Mouse (Mus musculus) liver, adult 2 months (tissue): ENCODE results near the gene Marcksl1. TPM values are rescaled to one million over a fixed set of nuclear protein-coding genes. Genes with fewer than 3 reads are reported as not detected.

ENCODE experiments used
- DNase-seq: peaks from one replicate; pipeline ENCODE4 v3.0.0-alpha.2; 2011; ENCODE audit warnings: low read depth, low spot score; ENCODE audit errors: extremely low read depth
- H3K27ac ChIP-seq: fragments of 200-500 bp; replicated peaks from 2 replicates; pipeline ENCODE4 v1.5.1; 2012; ENCODE audit warnings: low read depth, mild to moderate bottlenecking, control low read depth, inconsistent platforms, low read length; ENCODE audit not compliant: insufficient read depth
- H3K27me3 ChIP-seq: fragments of 200-500 bp; 2 replicates; pipeline ENCODE4 v1.6.1; 2012; ENCODE audit warnings: mild to moderate bottlenecking, moderate library complexity, low read length, inconsistent platforms; ENCODE audit not compliant: control insufficient read depth, insufficient read depth
- H3K36me3 ChIP-seq: fragments of 200-500 bp; 2 replicates; pipeline ENCODE4 v1.6.1; 2012; ENCODE audit warnings: low read length, inconsistent platforms; ENCODE audit not compliant: control insufficient read depth, insufficient read depth
- H3K4me1 ChIP-seq: fragments of 200-500 bp; 2 replicates; pipeline ENCODE4 v1.6.1; 2011; ENCODE audit warnings: low read length; ENCODE audit not compliant: control insufficient read depth, insufficient read depth
- H3K4me3 ChIP-seq: fragments of 200-500 bp; 2 replicates; pipeline ENCODE4 v1.5.1; 2011; ENCODE audit warnings: low read depth, mild to moderate bottlenecking, control low read depth, low read length, moderate library complexity; ENCODE audit not compliant: insufficient read depth
- H3K79me2 ChIP-seq: fragments of 200-500 bp; 2 replicates; pipeline ENCODE4 v1.6.1; 2012; ENCODE audit warnings: inconsistent platforms, mild to moderate bottlenecking, low read length, moderate library complexity; ENCODE audit not compliant: control insufficient read depth, insufficient read depth
- H3K9ac ChIP-seq: fragments of 200-500 bp; 2 replicates; pipeline ENCODE4 v1.6.1; 2012; ENCODE audit warnings: low read depth, mild to moderate bottlenecking, control low read depth, inconsistent platforms, low read length
- CTCF ChIP-seq: fragments of 200-500 bp; IDR thresholded peaks from 2 replicates; pipeline ENCODE4 v1.5.1; 2011; ENCODE audit warnings: low read depth, low read length, control low read depth
- POLR2A ChIP-seq: fragments of 200-500 bp; IDR thresholded peaks from 2 replicates; pipeline ENCODE4 v1.6.1; 2011; ENCODE audit warnings: low read length, control low read depth; ENCODE audit not compliant: insufficient read depth; ENCODE audit errors: extremely low read depth
- WGBS: fragments of 180-500 bp; shearing (Covaris S2); methylation state at CpG from one replicate; pipeline ENCODE4 v1.1.7; 2018; 5-methylcytosine and 5-hydroxymethylcytosine counted together
- polyA plus RNA-seq: library from polyadenylated mRNA; depleted of rRNA; stranded (reverse); fragments of >200 nt; gene quantifications from 2 replicates; pipeline ENCODE4 v1.2.3, GENCODE M21; 2012; rRNA removed
- total RNA-seq: library from RNA; depleted of rRNA; stranded (reverse); fragments of >200 nt; gene quantifications from 2 replicates; pipeline ENCODE4 v1.2.3, GENCODE M21; 2014; rRNA removed

The Marcksl1 gene
- total and polyA plus RNA-seq, 2 experiments, result 5.3 to 11.1 TPM

DNA sequence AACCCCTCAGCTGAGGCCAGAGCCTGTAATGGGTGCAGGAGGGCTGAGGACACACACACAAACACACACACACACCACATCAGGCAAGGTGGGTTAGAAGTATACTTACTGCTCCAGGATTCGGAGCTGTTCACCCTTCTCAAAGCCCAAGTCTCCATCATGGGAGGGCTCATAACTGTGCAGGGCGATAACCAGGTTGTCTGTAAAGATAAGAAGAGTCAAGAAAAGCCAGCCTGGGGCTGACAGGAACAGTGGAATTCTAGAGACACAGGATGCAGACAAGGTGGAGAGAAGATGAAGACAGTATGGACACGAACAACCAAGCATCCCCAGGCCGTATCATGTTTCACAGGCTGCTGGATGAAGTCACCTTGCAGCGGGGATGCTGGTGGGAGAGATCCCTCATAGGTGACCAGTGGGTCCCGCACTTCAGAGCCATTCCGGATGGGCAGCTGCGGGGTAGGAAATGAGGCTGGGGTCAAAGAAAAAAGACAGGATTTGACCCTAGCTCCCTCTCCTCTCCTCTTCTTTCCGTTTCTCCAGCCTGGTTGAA lies 44.0 kb downstream of the Marcksl1 start:
- WGBS, result 84% methylated on average over 9 of the region's 9 CpGs
- TF ChIP-seq CTCF (no peak), POLR2A (no peak)
- Histone ChIP-seq H3K79me2 (no peaks in the 10 kb centered on the region), H3K4me1 (peaks cover 7% of the 10 kb centered on the region), H3K27me3 (no peaks in the 10 kb centered on the region), H3K36me3 (no peaks in the 10 kb centered on the region), H3K27ac (0 out of 2 replicates have a peak overlapping the region, but pooled peaks have one; percentile 46), H3K4me3 (no peak overlapping the region), H3K9ac (peak overlapping the region; percentile 64; the same call in 1 of the 2 replicates)
- DNase-seq, result no peak

- Histone ChIP-seq H3K79me2 (no peaks in the 10 kb centered on the region), H3K27me3 (no peaks in the 10 kb centered on the region), H3K4me3 (no peak overlapping the region), H3K36me3 (no peaks in the 10 kb centered on the region), H3K27ac (no peak overlapping the region), H3K4me1 (peaks cover 7% of the 10 kb centered on the region), H3K9ac (no peak overlapping the region)
- TF ChIP-seq POLR2A (no peak), CTCF (no peak)
- no peak for DNase-seq
- whole genome bisulfite sequencing, result 92% methylated on average over 12 of the region's 12 CpGs
Observed at GRCm38 (mm10) chr4:129558321-129558955, 45.1 kb downstream of the Marcksl1 start.

GRCm38 (mm10) chr4:129561184-129561583 lies 47.8 kb downstream of the Marcksl1 start:
- no peak overlapping the region for H3K4me3 ChIP-seq
- peaks cover 6% of the 10 kb centered on the region for H3K4me1 ChIP-seq
- no peaks in the 10 kb centered on the region for H3K36me3 ChIP-seq
- WGBS, result 58% methylated on average over 5 of the region's 5 CpGs
- H3K9ac ChIP-seq, result no peak overlapping the region
- TF ChIP-seq CTCF (no peak), POLR2A (no peak)
- no peaks in the 10 kb centered on the region for H3K27me3 ChIP-seq
- no peak overlapping the region for H3K27ac ChIP-seq
- H3K79me2 ChIP-seq, result no peaks in the 10 kb centered on the region
- no peak for DNase-seq

- Histone ChIP-seq H3K9ac (no peak overlapping the region), H3K79me2 (no peaks in the 10 kb centered on the region), H3K4me3 (no peak overlapping the region), H3K27me3 (no peaks in the 10 kb centered on the region), H3K36me3 (no peaks in the 10 kb centered on the region), H3K27ac (no peak overlapping the region), H3K4me1 (no peaks in the 10 kb centered on the region)
- TF ChIP-seq POLR2A, result no peak
- DNase-seq, result no peak
- WGBS, result 53% methylated on average over 8 of the region's 8 CpGs
Observed at GRCm38 (mm10) chr4:129563718-129564117, 50.3 kb downstream of the Marcksl1 start.

DNA sequence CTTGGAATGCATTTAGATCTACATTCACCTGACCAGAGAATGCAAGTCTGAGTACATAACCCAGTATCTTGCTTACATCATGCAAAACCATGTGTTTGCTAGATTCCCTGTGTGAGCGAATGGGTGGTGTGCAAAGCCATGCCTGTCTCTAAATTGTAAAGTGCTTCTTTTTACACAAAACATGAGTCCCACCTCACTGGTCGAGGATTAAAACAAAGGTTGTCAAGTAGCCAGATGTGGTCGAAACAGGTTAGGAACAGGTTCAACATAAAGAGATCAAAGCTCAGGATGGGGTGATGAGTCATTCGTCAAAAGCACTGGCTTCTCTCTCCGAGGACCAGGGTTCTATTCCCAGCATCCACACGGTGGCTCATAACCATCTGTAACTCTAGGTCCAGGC lies 51.8 kb downstream of the Marcksl1 start:
- no peak overlapping the region for H3K4me3 ChIP-seq
- H3K36me3 ChIP-seq, result no peaks in the 10 kb centered on the region
- 87% methylated on average over 6 of the region's 6 CpGs for WGBS
- H3K27me3 ChIP-seq, result no peaks in the 10 kb centered on the region
- H3K27ac ChIP-seq, result no peak overlapping the region
- TF ChIP-seq POLR2A (no peak), CTCF (no peak)
- no peaks in the 10 kb centered on the region for H3K79me2 ChIP-seq
- H3K9ac ChIP-seq, result no peak overlapping the region
- no peak for DNase-seq
- no peaks in the 10 kb centered on the region for H3K4me1 ChIP-seq

Other genes with a start within 250 kb of the Marcksl1 start
- gene Sync, start 226.0 kb upstream of the Marcksl1 start, total RNA-seq, result not detected in 2 replicates
- 0.04 and 0.05 TPM in 2 replicates for gene Sync, start 226.0 kb upstream of the Marcksl1 start, polyA plus RNA-seq
- gene Rbbp4, start 178.2 kb upstream of the Marcksl1 start, total RNA-seq, result 40.3 and 47.2 TPM in 2 replicates
- gene Rbbp4, start 178.2 kb upstream of the Marcksl1 start, polyA plus RNA-seq, result 15.1 and 17.2 TPM in 2 replicates
- 24.7 and 32.8 TPM in 2 replicates for gene Zbtb8os, start 177.9 kb upstream of the Marcksl1 start, total RNA-seq
- gene Zbtb8os, start 177.9 kb upstream of the Marcksl1 start, polyA plus RNA-seq, result 14.7 and 16.7 TPM in 2 replicates
- 1.3 and 1.7 TPM in 2 replicates for gene Zbtb8a, start 135.5 kb upstream of the Marcksl1 start, total RNA-seq
- 1.6 and 1.7 TPM in 2 replicates for gene Zbtb8a, start 135.5 kb upstream of the Marcksl1 start, polyA plus RNA-seq
- 0.07 TPM in 1 of 2 replicates, not detected in the other for gene Zbtb8b, start 72.7 kb upstream of the Marcksl1 start, total RNA-seq
- 0.04 TPM in 1 of 2 replicates, not detected in the other for gene Zbtb8b, start 72.7 kb upstream of the Marcksl1 start, polyA plus RNA-seq
- 22.1 and 26.6 TPM in 2 replicates for gene Bsdc1, start 52.0 kb upstream of the Marcksl1 start, total RNA-seq
- 14.5 and 19.3 TPM in 2 replicates for gene Bsdc1, start 52.0 kb upstream of the Marcksl1 start, polyA plus RNA-seq
- gene Tssk3, start 22.6 kb upstream of the Marcksl1 start, total RNA-seq, result not detected in 2 replicates
- not detected in 2 replicates for gene Tssk3, start 22.6 kb upstream of the Marcksl1 start, polyA plus RNA-seq
- not detected in 2 replicates for gene Fam229a, start 22.4 kb upstream of the Marcksl1 start, total RNA-seq
- gene Fam229a, start 22.4 kb upstream of the Marcksl1 start, polyA plus RNA-seq, result 0.38 TPM in 1 of 2 replicates, not detected in the other
- 16.8 and 20.5 TPM in 2 replicates for gene Hdac1, start 29.1 kb downstream of the Marcksl1 start, total RNA-seq
- 15.8 and 18.1 TPM in 2 replicates for gene Hdac1, start 29.1 kb downstream of the Marcksl1 start, polyA plus RNA-seq
- 0.92 and 1.1 TPM in 2 replicates for gene Lck, start 60.1 kb downstream of the Marcksl1 start, total RNA-seq
- 1.7 and 1.9 TPM in 2 replicates for gene Lck, start 60.1 kb downstream of the Marcksl1 start, polyA plus RNA-seq
- gene Fam167b, start 65.0 kb downstream of the Marcksl1 start, total RNA-seq, result 11.8 and 14.4 TPM in 2 replicates
- 17.5 and 20.3 TPM in 2 replicates for gene Fam167b, start 65.0 kb downstream of the Marcksl1 start, polyA plus RNA-seq
- gene Eif3i, start 87.1 kb downstream of the Marcksl1 start, total RNA-seq, result 170 and 204 TPM in 2 replicates
- gene Eif3i, start 87.1 kb downstream of the Marcksl1 start, polyA plus RNA-seq, result 186 and 205 TPM in 2 replicates
- gene Tmem234, start 87.1 kb downstream of the Marcksl1 start, total RNA-seq, result 65.6 and 67.5 TPM in 2 replicates
- 75.8 and 93.6 TPM in 2 replicates for gene Tmem234, start 87.1 kb downstream of the Marcksl1 start, polyA plus RNA-seq
- 0.54 and 1.6 TPM in 2 replicates for gene Dcdc2b, start 100.7 kb downstream of the Marcksl1 start, total RNA-seq
- gene Dcdc2b, start 100.7 kb downstream of the Marcksl1 start, polyA plus RNA-seq, result 1.3 and 1.4 TPM in 2 replicates
- gene Iqcc, start 105.5 kb downstream of the Marcksl1 start, total RNA-seq, result 10.3 and 11.3 TPM in 2 replicates
- gene Iqcc, start 105.5 kb downstream of the Marcksl1 start, polyA plus RNA-seq, result 21.0 and 23.0 TPM in 2 replicates
- 9.3 and 9.7 TPM in 2 replicates for gene Ccdc28b, start 110.4 kb downstream of the Marcksl1 start, total RNA-seq
- 7.2 and 7.6 TPM in 2 replicates for gene Ccdc28b, start 110.4 kb downstream of the Marcksl1 start, polyA plus RNA-seq
- 8.2 and 10.2 TPM in 2 replicates for gene Txlna, start 127.5 kb downstream of the Marcksl1 start, total RNA-seq
- gene Txlna, start 127.5 kb downstream of the Marcksl1 start, polyA plus RNA-seq, result 11.9 and 15.1 TPM in 2 replicates
- gene Kpna6, start 159.2 kb downstream of the Marcksl1 start, total RNA-seq, result 15.1 and 15.6 TPM in 2 replicates
- 17.4 and 19.4 TPM in 2 replicates for gene Kpna6, start 159.2 kb downstream of the Marcksl1 start, polyA plus RNA-seq
- gene Tmem39b, start 183.3 kb downstream of the Marcksl1 start, total RNA-seq, result 1.5 and 1.8 TPM in 2 replicates
- gene Tmem39b, start 183.3 kb downstream of the Marcksl1 start, polyA plus RNA-seq, result 12.5 and 15.6 TPM in 2 replicates
- gene Khdrbs1, start 228.7 kb downstream of the Marcksl1 start, total RNA-seq, result 12.2 and 12.3 TPM in 2 replicates
- gene Khdrbs1, start 228.7 kb downstream of the Marcksl1 start, polyA plus RNA-seq, result 6.9 and 7.9 TPM in 2 replicates